Mouse (Mus musculus): ENCODE measurements at regions not wholly inside any gene's neighbourhood (a gene's known extent, or its start where the extent isn't known, plus 50 kb on each side); places are given as distances from the start of the nearest gene placed in this dataset.

- DNase-seq (ENCODE audit: low spot score) = no peak
- no peak for TF ChIP-seq CTCF (IDR thresholded peaks at IDR 0.05; ENCODE audit: low read depth, low read length)
- no peak for TF ChIP-seq POLR2AphosphoS5 (IDR thresholded peaks at IDR 0.05; ENCODE audit: insufficient replicate concordance, low read depth, low read length)
- TF ChIP-seq TAL1 (conservative IDR thresholded peaks at IDR 0.05; ENCODE audit: low read depth, low read length) = no peak
- TF ChIP-seq GATA2 (IDR thresholded peaks at IDR 0.05; ENCODE audit: borderline replicate concordance, low read depth, low read length) = no peak
- TF ChIP-seq GATA1 (IDR thresholded peaks at IDR 0.05; ENCODE audit: borderline replicate concordance, low read length) = no peak
- no peak for ATAC-seq (ENCODE audit: extremely low read depth, insufficient number of reproducible peaks, low FRiP score, poor library complexity, severe bottlenecking)
- Histone ChIP-seq H3K27me3 (ENCODE audit: insufficient read depth, low read length) (no peaks in the 10 kb centered on the region), H3K4me3 (ENCODE audit: low read depth, low read length) (no peak overlapping the region), H3K36me3 (replicated peaks) (no peaks in the 10 kb centered on the region), H3K4me1 (ENCODE audit: insufficient read depth, low read depth, low read length) (no peaks in the 10 kb centered on the region), H3K9me3 (replicated peaks) (no peaks in the 10 kb centered on the region)
Measured at GRCm38 (mm10) chr4:12656924-12657603, 485.2 kb upstream of the Fam92a start.

GRCm38 (mm10) chr4:12655457-12656228 lies 483.8 kb upstream of the Fam92a start:
- no peaks in the 10 kb centered on the region for H3K4me1 ChIP-seq (ENCODE audit: insufficient read depth, low read depth, low read length)
- H3K4me3 ChIP-seq (ENCODE audit: low read depth, low read length) = no peak overlapping the region
- no peak for ATAC-seq (ENCODE audit: extremely low read depth, insufficient number of reproducible peaks, low FRiP score, poor library complexity, severe bottlenecking)
- no peaks in the 10 kb centered on the region for H3K27me3 ChIP-seq (ENCODE audit: insufficient read depth, low read length)
- DNase-seq (ENCODE audit: low spot score) = no peak
- no peaks in the 10 kb centered on the region for H3K9me3 ChIP-seq (replicated peaks)
- H3K36me3 ChIP-seq (replicated peaks) = no peaks in the 10 kb centered on the region
- no peak for TF ChIP-seq TAL1 (conservative IDR thresholded peaks at IDR 0.05; ENCODE audit: low read depth, low read length)

- H3K4me1 ChIP-seq (ENCODE audit: insufficient read depth, low read depth, low read length) = no peaks in the 10 kb centered on the region
- DNase-seq (ENCODE audit: low spot score) (no peak), ATAC-seq (ENCODE audit: extremely low read depth, insufficient number of reproducible peaks, low FRiP score, poor library complexity, severe bottlenecking) (no peak)
- TF ChIP-seq TAL1 (conservative IDR thresholded peaks at IDR 0.05; ENCODE audit: low read depth, low read length) (no peak), GATA1 (IDR thresholded peaks at IDR 0.05; ENCODE audit: borderline replicate concordance, low read length) (no peak), POLR2AphosphoS5 (IDR thresholded peaks at IDR 0.05; ENCODE audit: insufficient replicate concordance, low read depth, low read length) (no peak), CTCF (IDR thresholded peaks at IDR 0.05; ENCODE audit: low read depth, low read length) (no peak), GATA2 (IDR thresholded peaks at IDR 0.05; ENCODE audit: borderline replicate concordance, low read depth, low read length) (no peak)
- no peaks in the 10 kb centered on the region for H3K9me3 ChIP-seq (replicated peaks)
- no peak overlapping the region for H3K4me3 ChIP-seq (ENCODE audit: low read depth, low read length)
- H3K27me3 ChIP-seq (ENCODE audit: insufficient read depth, low read length) = no peaks in the 10 kb centered on the region
- no peaks in the 10 kb centered on the region for H3K36me3 ChIP-seq (replicated peaks)
Measured at GRCm38 (mm10) chr4:12654568-12655456, 483.0 kb upstream of the Fam92a start.

GRCm38 (mm10) chr4:12647732-12648131 lies 475.9 kb upstream of the Fam92a start:
- Histone ChIP-seq H3K36me3 (replicated peaks) (no peaks in the 10 kb centered on the region), H3K27me3 (ENCODE audit: insufficient read depth, low read length) (no peaks in the 10 kb centered on the region; the same call in 1 of the 2 replicates), H3K9me3 (replicated peaks) (no peaks in the 10 kb centered on the region), H3K4me1 (ENCODE audit: insufficient read depth, low read depth, low read length) (no peaks in the 10 kb centered on the region), H3K4me3 (ENCODE audit: low read depth, low read length) (no peak overlapping the region)
- TF ChIP-seq GATA1 (IDR thresholded peaks at IDR 0.05; ENCODE audit: borderline replicate concordance, low read length) (no peak), POLR2AphosphoS5 (IDR thresholded peaks at IDR 0.05; ENCODE audit: insufficient replicate concordance, low read depth, low read length) (no peak), TAL1 (conservative IDR thresholded peaks at IDR 0.05; ENCODE audit: low read depth, low read length) (no peak)
- DNase-seq (ENCODE audit: low spot score) (no peak), ATAC-seq (ENCODE audit: extremely low read depth, insufficient number of reproducible peaks, low FRiP score, poor library complexity, severe bottlenecking) (no peak)

GRCm38 (mm10) chr4:12642525-12642928 lies 470.7 kb upstream of the Fam92a start:
- Histone ChIP-seq H3K4me1 (ENCODE audit: insufficient read depth, low read depth, low read length) (no peaks in the 10 kb centered on the region), H3K9me3 (replicated peaks) (no peaks in the 10 kb centered on the region), H3K27me3 (ENCODE audit: insufficient read depth, low read length) (peaks cover 2% of the 10 kb centered on the region; the same call in 1 of the 2 replicates), H3K36me3 (replicated peaks) (no peaks in the 10 kb centered on the region), H3K4me3 (ENCODE audit: low read depth, low read length) (no peak overlapping the region)
- no peak for DNase-seq (ENCODE audit: low spot score)
- no peak for ATAC-seq (ENCODE audit: extremely low read depth, insufficient number of reproducible peaks, low FRiP score, poor library complexity, severe bottlenecking)
- TF ChIP-seq CTCF (IDR thresholded peaks at IDR 0.05; ENCODE audit: low read depth, low read length) (no peak), GATA1 (IDR thresholded peaks at IDR 0.05; ENCODE audit: borderline replicate concordance, low read length) (no peak), TAL1 (conservative IDR thresholded peaks at IDR 0.05; ENCODE audit: low read depth, low read length) (no peak), POLR2AphosphoS5 (IDR thresholded peaks at IDR 0.05; ENCODE audit: insufficient replicate concordance, low read depth, low read length) (no peak), GATA2 (IDR thresholded peaks at IDR 0.05; ENCODE audit: borderline replicate concordance, low read depth, low read length) (no peak)

GRCm38 (mm10) chr4:12629375-12629821 lies 457.6 kb upstream of the Fam92a start:
- TF ChIP-seq GATA1 (IDR thresholded peaks at IDR 0.05; ENCODE audit: borderline replicate concordance, low read length) (no peak), POLR2AphosphoS5 (IDR thresholded peaks at IDR 0.05; ENCODE audit: insufficient replicate concordance, low read depth, low read length) (no peak), CTCF (IDR thresholded peaks at IDR 0.05; ENCODE audit: low read depth, low read length) (no peak), TAL1 (conservative IDR thresholded peaks at IDR 0.05; ENCODE audit: low read depth, low read length) (no peak), GATA2 (IDR thresholded peaks at IDR 0.05; ENCODE audit: borderline replicate concordance, low read depth, low read length) (no peak)
- Histone ChIP-seq H3K4me1 (ENCODE audit: insufficient read depth, low read depth, low read length) (no peaks in the 10 kb centered on the region), H3K36me3 (replicated peaks) (no peaks in the 10 kb centered on the region), H3K27me3 (ENCODE audit: insufficient read depth, low read length) (no peaks in the 10 kb centered on the region), H3K9me3 (replicated peaks) (no peaks in the 10 kb centered on the region), H3K4me3 (ENCODE audit: low read depth, low read length) (no peak overlapping the region)
- DNase-seq (ENCODE audit: low spot score) = no peak
- ATAC-seq (ENCODE audit: extremely low read depth, insufficient number of reproducible peaks, low FRiP score, poor library complexity, severe bottlenecking) = no peak
